Mouse (Mus musculus) sigmoid colon, adult 10 weeks (tissue): ENCODE data around the gene Mov10. TPM values are rescaled to one million over a fixed set of nuclear protein-coding genes. Genes with fewer than 3 reads are reported as not detected.

Source experiments
- polyA plus RNA-seq: library from polyadenylated mRNA; stranded (reverse); fragments of 350-450 nt; fragmentation: Illumina TruSeq; extraction: RNeasy Lipid Tissue Mini Kit (QIAGEN cat#74804); gene quantifications from one replicate; pipeline ENCODE4 v1.2.3, GENCODE M21; 2014; ENCODE audit warnings: low read depth, low replicate concordance

Gene Mov10
- polyA plus RNA-seq = 1.5 TPM

GRCm38 (mm10) chr3:104817991-104818748 lies at the start of gene Mov10:
Gene Mov10 (minus strand): TSS chr3:104818563.

DNA sequence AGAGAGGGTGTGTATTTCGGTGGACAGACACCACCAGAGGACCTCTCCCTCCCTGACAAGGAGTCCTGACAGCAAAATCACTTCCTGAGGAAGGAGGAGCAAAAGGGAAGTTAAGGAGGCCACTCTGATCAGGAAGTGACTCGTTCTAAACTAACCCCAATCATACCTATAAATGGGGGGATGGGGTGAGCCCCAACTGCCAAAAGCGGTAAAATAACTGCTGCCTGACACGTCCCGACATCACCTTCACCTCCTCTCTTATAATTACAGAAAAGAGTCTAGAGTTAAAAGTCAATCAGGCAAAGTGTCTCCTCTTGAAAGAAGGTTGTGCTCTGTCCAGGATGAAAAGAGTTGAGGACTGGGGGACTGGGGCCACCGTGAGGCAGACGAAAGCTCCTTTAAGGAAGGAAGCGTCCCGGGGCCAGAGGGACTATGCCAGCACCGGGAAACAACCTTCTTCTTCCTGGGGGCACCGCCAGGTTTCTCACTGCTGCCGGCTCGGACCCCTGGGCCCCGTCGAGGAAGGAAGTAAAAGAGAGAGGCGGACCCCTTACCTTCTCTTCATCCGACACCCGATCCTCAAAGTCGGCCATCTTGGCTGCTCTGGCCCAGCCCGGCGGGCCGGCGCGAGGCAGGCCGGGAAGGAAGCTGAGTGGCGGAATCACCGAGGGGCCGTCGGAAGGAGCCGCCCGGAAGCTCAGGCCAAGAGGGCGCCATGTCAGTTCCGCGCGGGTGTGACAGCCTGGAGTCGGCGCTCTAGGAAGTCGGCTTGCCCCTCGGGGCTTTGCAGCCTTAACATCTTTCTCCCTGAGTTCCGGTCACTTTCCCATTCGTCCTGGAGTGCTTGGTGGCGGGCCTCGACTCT lies 45.7 kb upstream of the Mov10 start, which contains the start of the genes St7l and Capza1:
Gene St7l (plus strand): TSS at position 220 of the 865 bp plus-strand sequence.
Gene Capza1 (minus strand): TSS at position 720 of the 865 bp plus-strand sequence.

DNA sequence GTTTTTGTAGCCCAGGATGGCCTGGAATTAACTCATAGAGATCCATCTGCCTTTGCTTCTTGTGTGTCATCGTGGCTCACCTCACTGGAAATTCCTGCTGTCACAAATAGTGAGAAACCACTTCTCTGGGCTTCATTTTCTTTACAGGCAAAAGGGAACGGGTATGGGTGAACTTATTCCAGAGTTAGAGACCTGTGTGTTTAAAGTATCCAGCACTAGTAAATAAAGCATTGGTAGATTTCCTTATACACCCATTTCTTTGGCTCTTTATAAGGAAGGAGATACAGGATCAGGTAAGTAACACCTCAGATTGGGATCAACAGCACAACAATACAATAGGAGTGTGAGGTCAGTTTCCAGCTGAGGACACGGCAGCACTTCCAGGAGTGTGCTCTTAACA lies 30.3 kb downstream of the Mov10 start, which contains the start of gene Rhoc:
Gene Rhoc (plus strand): TSS at position 301 of the 400 bp plus-strand sequence.

DNA sequence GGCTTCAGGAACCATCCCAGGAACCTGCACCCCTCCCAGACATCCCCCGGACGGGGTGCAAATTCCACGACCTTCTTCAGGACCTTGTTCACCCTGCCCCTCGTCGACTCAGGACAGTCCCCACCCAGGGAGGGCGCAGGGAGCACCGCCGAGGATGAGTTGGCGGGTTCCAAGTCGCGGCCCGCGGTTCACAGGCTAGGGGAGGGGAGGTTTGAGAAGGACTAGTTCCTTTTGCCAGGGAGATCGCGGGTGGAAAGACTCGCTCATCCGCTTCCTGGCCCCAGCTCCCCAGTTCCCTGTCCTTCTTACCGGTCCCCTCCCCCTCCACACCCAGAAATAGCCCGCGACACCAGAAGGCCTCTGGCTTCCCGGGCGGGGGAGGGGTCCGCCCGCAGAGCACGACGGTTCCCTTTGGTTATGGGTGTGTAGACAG lies 36.9 kb downstream of the Mov10 start, which contains the start of gene Fam19a3:
Gene Fam19a3 (minus strand): TSS at position 370 of the 433 bp plus-strand sequence.

DNA sequence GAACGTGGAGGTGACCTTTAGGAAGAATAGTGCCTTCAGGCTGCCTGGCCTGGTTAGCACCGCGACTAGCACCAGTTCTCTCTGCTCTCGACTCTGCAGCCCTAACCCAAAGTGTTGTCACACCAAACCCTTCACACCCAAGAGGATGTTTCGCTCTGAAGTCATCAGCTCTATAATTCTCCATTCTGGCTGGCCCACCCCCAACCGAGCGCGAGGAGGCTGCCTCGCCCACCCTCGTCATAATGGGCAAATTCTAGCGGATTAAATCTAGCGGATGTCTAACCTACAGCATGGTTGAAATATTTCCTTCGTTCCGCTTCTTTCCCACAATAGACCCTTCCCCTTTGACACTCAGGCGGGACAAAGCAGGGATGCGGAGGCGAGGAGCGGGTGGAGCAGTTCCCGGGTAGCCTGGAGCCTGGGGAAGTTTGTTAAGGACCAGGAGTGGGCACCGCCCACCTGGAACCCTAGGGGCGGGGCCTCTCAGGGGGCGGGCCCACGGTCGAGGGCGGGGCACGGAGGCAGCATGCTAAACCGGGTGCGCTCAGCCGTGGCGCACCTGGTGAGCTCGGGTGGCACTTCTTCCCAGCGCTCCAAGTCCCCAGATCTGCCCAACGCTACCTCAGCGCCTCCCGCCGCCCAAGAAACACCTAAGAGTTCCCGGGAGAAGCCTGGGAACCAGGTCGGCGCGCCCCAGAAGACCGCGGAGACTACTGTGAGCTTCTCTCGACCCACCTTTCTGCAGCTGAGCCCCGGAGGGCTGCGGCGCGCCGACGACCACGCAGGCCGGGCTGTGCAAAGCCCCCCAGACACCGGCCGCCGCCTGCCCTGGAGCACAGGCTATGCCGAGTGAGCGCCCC lies 37.6 kb downstream of the Mov10 start, which contains the start of gene Ppm1j:
Gene Ppm1j (plus strand): TSS at position 496 of the 860 bp plus-strand sequence.

Other genes with a start within 250 kb of the Mov10 start
- 414 TPM for gene Slc16a1, start 179.9 kb downstream of the Mov10 start, polyA plus RNA-seq
- gene Ppm1j, start 37.5 kb downstream of the Mov10 start, polyA plus RNA-seq = 0.79 TPM
- 0.19 TPM for gene Fam19a3, start 36.7 kb downstream of the Mov10 start, polyA plus RNA-seq
- gene Rhoc, start 30.2 kb downstream of the Mov10 start, polyA plus RNA-seq = 40.5 TPM
- gene St7l, start 45.4 kb upstream of the Mov10 start, polyA plus RNA-seq = 79.9 TPM
- 343 TPM for gene Capza1, start 45.9 kb upstream of the Mov10 start, polyA plus RNA-seq
- gene Wnt2b, start 143.4 kb upstream of the Mov10 start, polyA plus RNA-seq = 9.7 TPM
- gene Cttnbp2nl, start 234.6 kb upstream of the Mov10 start, polyA plus RNA-seq = 115 TPM
- gene 4930564D02Rik, start 248.3 kb upstream of the Mov10 start, polyA plus RNA-seq = not detected